Mouse (Mus musculus): ENCODE measurements around the gene Gm42715. TPM values are rescaled to one million over a fixed set of nuclear protein-coding genes. Genes with fewer than 3 reads are reported as not detected.

Gm42715 gene
- polyA plus RNA-seq, 1 experiment, result 9.5 TPM

DNA sequence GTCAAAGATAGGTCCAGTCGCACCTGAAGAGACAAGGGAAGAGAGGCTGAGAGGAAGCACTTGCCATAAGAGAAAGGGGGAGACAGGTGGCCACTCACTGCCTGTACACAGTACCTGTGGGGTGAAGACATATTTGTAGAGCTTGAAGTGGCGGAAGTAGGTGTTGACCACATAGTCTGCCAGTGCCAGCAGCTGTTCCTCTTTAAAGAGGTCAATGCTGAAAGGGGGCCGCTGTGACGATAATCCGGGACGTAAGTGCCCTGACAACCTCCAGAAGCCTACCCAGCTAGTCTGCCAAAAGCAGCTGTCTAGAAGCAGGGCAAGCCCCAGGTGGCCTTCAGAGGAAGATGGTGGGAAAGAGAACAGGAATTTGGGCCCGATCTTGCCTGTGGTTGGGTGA, 65.6 kb downstream of the Gm42715 start:
- H3K27me3 ChIP-seq (ENCODE audit: control insufficient read depth, insufficient read depth, low read length), result no peaks in the 10 kb centered on the region
- peaks cover 32% of the 10 kb centered on the region for H3K36me3 ChIP-seq (ENCODE audit: control insufficient read depth, insufficient read depth, low read length)
- H3K4me3 ChIP-seq (ENCODE audit: low read depth, low read length), result no peak overlapping the region
- WGBS, result 84% methylated on average over 7 of the region's 7 CpGs
- H3K4me1 ChIP-seq (ENCODE audit: control insufficient read depth, insufficient read depth, insufficient read length, low read length), result peaks cover 9% of the 10 kb centered on the region; the same call in 1 of the 2 replicates
- H3K27ac ChIP-seq (ENCODE audit: insufficient read depth, low read depth, low read length), result no peak overlapping the region
- TF ChIP-seq CTCF (IDR thresholded peaks at IDR 0.05; ENCODE audit: extremely low read depth, insufficient read length, insufficient replicate concordance, low read depth, low read length) (no peak), POLR2A (IDR thresholded peaks at IDR 0.05; ENCODE audit: low read depth, low read length) (no peak)

DNA sequence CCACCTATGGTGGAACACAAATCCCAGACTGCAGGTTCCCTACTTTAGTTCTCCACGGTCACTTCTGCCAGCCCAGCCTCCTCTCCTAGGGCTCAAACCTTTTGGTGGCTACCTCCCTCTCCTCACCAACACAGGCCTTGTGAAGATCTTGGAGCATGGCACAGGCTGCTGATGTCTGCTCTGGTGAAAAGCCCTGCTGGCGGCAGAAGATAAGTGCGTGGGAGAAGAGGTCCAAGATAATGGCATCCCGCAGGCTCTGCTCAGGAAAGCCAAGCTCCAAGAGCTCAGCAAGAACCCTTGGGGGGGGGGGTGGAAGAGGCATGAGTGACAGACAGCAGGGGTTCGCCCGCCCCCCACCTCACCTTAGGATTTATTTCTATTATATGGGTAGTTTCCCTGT, 66.8 kb downstream of the Gm42715 start:
- H3K27ac ChIP-seq (ENCODE audit: insufficient read depth, low read depth, low read length), result no peak overlapping the region
- WGBS, result 94% methylated on average over 6 of the region's 6 CpGs

DNA sequence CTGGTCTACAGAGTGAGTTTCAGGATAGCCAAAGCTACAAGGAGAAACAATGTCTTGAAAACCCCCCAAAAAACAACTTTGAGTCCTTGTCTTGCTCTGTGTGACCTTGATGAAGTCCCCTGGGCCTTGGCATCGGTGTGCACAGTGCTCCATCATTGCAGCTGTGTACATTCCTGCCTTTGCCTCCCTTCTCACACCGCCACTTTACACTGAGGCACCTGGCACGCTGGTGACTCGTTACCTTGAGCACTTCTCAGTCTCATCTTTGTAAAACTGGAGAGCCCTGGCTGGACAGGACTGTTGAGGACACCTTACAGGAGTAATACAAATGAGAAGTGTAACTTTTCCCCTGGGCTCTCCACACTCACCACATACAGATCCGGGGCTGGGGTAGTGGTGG, 67.8 kb downstream of the Gm42715 start:
- Histone ChIP-seq H3K27me3 (ENCODE audit: control insufficient read depth, insufficient read depth, low read length) (no peaks in the 10 kb centered on the region), H3K27ac (ENCODE audit: insufficient read depth, low read depth, low read length) (no peak overlapping the region), H3K4me1 (ENCODE audit: control insufficient read depth, insufficient read depth, insufficient read length, low read length) (peaks cover 9% of the 10 kb centered on the region; the same call in 1 of the 2 replicates), H3K4me3 (ENCODE audit: low read depth, low read length) (no peak overlapping the region), H3K36me3 (ENCODE audit: control insufficient read depth, insufficient read depth, low read length) (peaks cover 38% of the 10 kb centered on the region)
- TF ChIP-seq POLR2A (IDR thresholded peaks at IDR 0.05; ENCODE audit: low read depth, low read length) (no peak), CTCF (IDR thresholded peaks at IDR 0.05; ENCODE audit: extremely low read depth, insufficient read length, insufficient replicate concordance, low read depth, low read length) (no peak)
- 39% methylated on average over 5 of the region's 5 CpGs for WGBS

More for the DNA sequence above, 66.8 kb downstream of the Gm42715 start:
- Histone ChIP-seq H3K36me3 (ENCODE audit: control insufficient read depth, insufficient read depth, low read length) (peaks cover 33% of the 10 kb centered on the region), H3K4me1 (ENCODE audit: control insufficient read depth, insufficient read depth, insufficient read length, low read length) (peaks cover 9% of the 10 kb centered on the region; the same call in 1 of the 2 replicates), H3K4me3 (ENCODE audit: low read depth, low read length) (no peak overlapping the region), H3K27me3 (ENCODE audit: control insufficient read depth, insufficient read depth, low read length) (no peaks in the 10 kb centered on the region)
- TF ChIP-seq POLR2A (IDR thresholded peaks at IDR 0.05; ENCODE audit: low read depth, low read length) (no peak), CTCF (IDR thresholded peaks at IDR 0.05; ENCODE audit: extremely low read depth, insufficient read length, insufficient replicate concordance, low read depth, low read length) (no peak)

DNA sequence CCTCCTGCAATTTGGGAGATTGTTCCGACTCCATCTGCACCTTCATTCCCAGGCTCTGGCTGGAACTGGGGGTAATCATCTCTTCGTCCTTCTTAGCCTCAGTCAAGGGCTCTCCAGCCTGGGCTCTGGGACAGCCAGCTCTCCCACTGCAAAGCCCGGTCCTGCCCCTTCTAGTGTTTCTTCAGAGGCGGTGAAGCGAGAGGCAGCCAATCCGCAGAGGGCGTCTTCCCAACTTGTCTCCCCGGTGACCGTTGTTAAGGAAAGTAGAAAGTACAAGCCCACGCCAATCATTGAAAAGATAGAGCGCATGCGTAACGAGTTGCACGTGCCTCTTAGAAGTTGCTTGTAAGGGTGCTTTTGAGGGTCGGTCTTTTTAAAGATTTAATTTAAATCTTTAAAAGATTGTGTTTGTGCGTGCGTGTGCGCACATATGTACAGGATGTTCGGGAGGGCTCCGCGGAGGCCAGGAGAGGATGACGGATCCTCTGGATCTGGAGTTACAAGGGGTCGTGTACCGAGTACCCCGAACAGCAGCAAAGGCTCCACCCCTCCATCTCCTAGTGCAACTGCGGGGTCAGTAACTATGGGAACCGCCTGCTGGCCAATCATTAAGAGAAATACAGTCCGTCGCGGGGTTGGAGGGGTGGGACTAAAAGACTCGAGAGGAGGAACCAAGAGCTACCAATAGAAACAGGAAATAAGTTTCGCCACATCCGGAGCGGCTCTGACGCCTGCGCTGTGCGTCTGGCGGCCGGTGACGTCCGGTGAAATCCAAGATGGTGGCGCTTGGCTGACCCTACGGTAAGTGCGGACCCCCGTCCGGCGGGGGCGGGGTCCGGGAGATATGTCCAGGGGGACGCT, 68.9 kb downstream of the Gm42715 start, which contains the start of the genes Ccdc189 and Rnf40:
TSS of gene Ccdc189 (minus strand) at position 585 of the 861 bp plus-strand sequence.
TSS of gene Rnf40 (plus strand) at position 757 of the 861 bp plus-strand sequence.
- Histone ChIP-seq H3K4me1 (ENCODE audit: control insufficient read depth, insufficient read depth, insufficient read length, low read length) (peaks cover 9% of the 10 kb centered on the region; the same call in 1 of the 2 replicates), H3K4me3 (ENCODE audit: low read depth, low read length) (peak within 1 kb of the TSS; percentile 91), H3K36me3 (ENCODE audit: control insufficient read depth, insufficient read depth, low read length) (peaks cover 36% of the 10 kb centered on the region), H3K27ac (ENCODE audit: insufficient read depth, low read depth, low read length) (peak within 1 kb of the TSS; percentile 22), H3K27me3 (ENCODE audit: control insufficient read depth, insufficient read depth, low read length) (no peaks in the 10 kb centered on the region)
- TF ChIP-seq CTCF (IDR thresholded peaks at IDR 0.05; ENCODE audit: extremely low read depth, insufficient read length, insufficient replicate concordance, low read depth, low read length), result no peak
- TF ChIP-seq POLR2A (IDR thresholded peaks at IDR 0.05; ENCODE audit: low read depth, low read length), result peak; percentile 24; the same call in 1 of the 2 replicates
- under 1% methylated on average over 50 of the region's 50 CpGs for WGBS

DNA sequence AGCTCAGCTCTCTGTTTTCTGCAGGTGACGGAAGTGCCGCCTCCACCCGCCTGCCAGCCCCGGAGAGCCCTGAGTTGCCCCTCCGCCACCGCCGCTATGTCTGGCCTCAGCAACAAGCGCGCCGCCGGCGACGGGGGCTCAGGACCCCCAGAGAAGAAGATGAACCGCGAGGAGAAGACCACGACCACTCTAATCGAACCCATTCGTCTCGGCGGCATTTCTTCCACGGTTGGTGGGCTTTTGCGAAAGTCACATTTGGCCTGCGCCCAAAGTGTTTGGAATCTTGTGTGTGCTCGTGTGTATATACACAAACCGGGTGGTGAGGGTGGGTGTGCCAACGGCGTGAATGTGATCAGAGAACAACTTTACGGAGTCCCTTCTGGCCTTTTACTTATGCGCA, 69.5 kb downstream of the Gm42715 start:
- TF ChIP-seq POLR2A (IDR thresholded peaks at IDR 0.05; ENCODE audit: low read depth, low read length), result no peak
- TF ChIP-seq CTCF (IDR thresholded peaks at IDR 0.05; ENCODE audit: extremely low read depth, insufficient read length, insufficient replicate concordance, low read depth, low read length), result no peak

DNA sequence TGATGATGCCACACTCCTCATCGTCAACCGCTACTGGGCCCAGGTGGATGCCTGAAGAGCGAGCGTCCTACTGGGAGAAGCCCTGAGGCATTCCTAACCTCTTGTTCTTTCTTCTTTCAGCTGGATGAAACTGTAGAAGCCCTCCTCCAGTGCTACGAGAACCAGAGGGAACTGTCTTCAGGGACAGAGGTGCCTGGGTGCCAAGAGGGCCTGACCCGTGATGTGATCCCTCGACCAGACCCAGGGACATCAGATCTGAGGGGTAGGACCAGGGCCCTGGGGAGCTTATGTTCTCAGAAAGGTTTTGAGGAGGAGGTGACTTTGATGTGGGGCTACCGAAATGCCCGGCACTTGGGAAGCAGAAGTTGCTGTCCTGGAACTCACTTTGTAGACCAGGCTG, 70.3 kb downstream of the Gm42715 start:
- H3K4me3 ChIP-seq (ENCODE audit: low read depth, low read length), result peak overlapping the region; percentile 91
- no peaks in the 10 kb centered on the region for H3K27me3 ChIP-seq (ENCODE audit: control insufficient read depth, insufficient read depth, low read length)
- peaks cover 44% of the 10 kb centered on the region for H3K36me3 ChIP-seq (ENCODE audit: control insufficient read depth, insufficient read depth, low read length)
- H3K27ac ChIP-seq (ENCODE audit: insufficient read depth, low read depth, low read length), result no peak overlapping the region
- TF ChIP-seq CTCF (IDR thresholded peaks at IDR 0.05; ENCODE audit: extremely low read depth, insufficient read length, insufficient replicate concordance, low read depth, low read length), result no peak
- no peak for TF ChIP-seq POLR2A (IDR thresholded peaks at IDR 0.05; ENCODE audit: low read depth, low read length)
- peaks cover 9% of the 10 kb centered on the region; the same call in 1 of the 2 replicates for H3K4me1 ChIP-seq (ENCODE audit: control insufficient read depth, insufficient read depth, insufficient read length, low read length)
- 92% methylated on average over 9 of the region's 9 CpGs for WGBS

More for the DNA sequence above, 69.5 kb downstream of the Gm42715 start:
- H3K36me3 ChIP-seq (ENCODE audit: control insufficient read depth, insufficient read depth, low read length), result peaks cover 38% of the 10 kb centered on the region
- peak overlapping the region; percentile 91 for H3K4me3 ChIP-seq (ENCODE audit: low read depth, low read length)
- H3K27me3 ChIP-seq (ENCODE audit: control insufficient read depth, insufficient read depth, low read length), result no peaks in the 10 kb centered on the region
- 2% methylated on average over 29 of the region's 29 CpGs for WGBS
- peak overlapping the region; percentile 0 for H3K27ac ChIP-seq (ENCODE audit: insufficient read depth, low read depth, low read length)
- H3K4me1 ChIP-seq (ENCODE audit: control insufficient read depth, insufficient read depth, insufficient read length, low read length), result peaks cover 9% of the 10 kb centered on the region; the same call in 1 of the 2 replicates

DNA sequence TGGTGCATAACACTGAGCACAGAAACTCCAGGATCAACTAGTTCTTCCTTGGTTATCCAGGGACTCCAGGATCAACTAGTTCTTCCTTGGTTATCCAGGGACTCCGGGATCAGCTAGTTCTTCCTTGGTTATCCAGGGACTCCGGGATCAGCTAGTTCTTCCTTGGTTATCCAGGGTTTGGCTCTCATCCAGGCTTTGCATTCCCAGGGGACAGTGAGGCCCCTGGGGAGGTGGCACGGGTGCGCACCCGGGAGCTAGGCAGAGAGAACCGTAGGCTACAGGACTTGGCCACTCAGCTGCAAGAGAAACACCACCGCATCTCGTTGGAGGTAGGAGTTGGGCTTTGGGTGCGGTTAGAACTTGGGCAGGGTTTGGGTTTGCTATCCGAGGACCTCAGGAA, 71.7 kb downstream of the Gm42715 start:
- 71% methylated on average over 10 of the region's 10 CpGs for WGBS
- Histone ChIP-seq H3K36me3 (ENCODE audit: control insufficient read depth, insufficient read depth, low read length) (peaks cover 58% of the 10 kb centered on the region), H3K4me3 (ENCODE audit: low read depth, low read length) (no peak overlapping the region), H3K27ac (ENCODE audit: insufficient read depth, low read depth, low read length) (no peak overlapping the region), H3K4me1 (ENCODE audit: control insufficient read depth, insufficient read depth, insufficient read length, low read length) (peaks cover 9% of the 10 kb centered on the region; the same call in 1 of the 2 replicates), H3K27me3 (ENCODE audit: control insufficient read depth, insufficient read depth, low read length) (no peaks in the 10 kb centered on the region)
- TF ChIP-seq POLR2A (IDR thresholded peaks at IDR 0.05; ENCODE audit: low read depth, low read length) (no peak), CTCF (IDR thresholded peaks at IDR 0.05; ENCODE audit: extremely low read depth, insufficient read length, insufficient replicate concordance, low read depth, low read length) (no peak)

Measured in small intestine, adult 2 months (tissue).